Mouse (Mus musculus) lung, postnatal 0 days (tissue): ENCODE results near the gene Rps18. TPM values are rescaled to one million over a fixed set of nuclear protein-coding genes. Genes with fewer than 3 reads are reported as not detected.
A peak's percentile ranks its signal among the peaks of the same experiment; 100 is the strongest.

Source experiments
- ATAC-seq: fragments of 200-750 bp; cut with Nextera tagmentation; 2 replicates; pipeline ENCODE4 v1.8.0; 2017; ENCODE audit warnings: moderate library complexity
- DNase-seq: peaks from one replicate; pipeline ENCODE4 v3.0.0-alpha.2; 2016; ENCODE audit warnings: low spot score
- H3K27ac ChIP-seq: fragments of 300-500 bp; sonication (generic); 2 replicates; pipeline ENCODE4 v1.5.1; 2014; ENCODE audit warnings: antibody characterized with exemption, mild to moderate bottlenecking, low read length, mixed read lengths
- H3K27me3 ChIP-seq: fragments of 300-500 bp; sonication (generic); replicated peaks from 2 replicates; pipeline ENCODE4 v1.6.1; 2014; ENCODE audit warnings: low read length, mixed read lengths; ENCODE audit not compliant: insufficient read depth
- H3K36me3 ChIP-seq: fragments of 300-500 bp; sonication (generic); 2 replicates; pipeline ENCODE4 v1.6.1; 2014; ENCODE audit warnings: low read length, mixed read lengths; ENCODE audit not compliant: insufficient read depth
- H3K4me1 ChIP-seq: fragments of 300-500 bp; sonication (generic); 2 replicates; pipeline ENCODE4 v1.6.1; 2014; ENCODE audit warnings: antibody characterized with exemption, low read depth, low read length, mixed read lengths; ENCODE audit not compliant: insufficient read depth
- H3K4me2 ChIP-seq: fragments of 300-500 bp; sonication (generic); replicated peaks from 2 replicates; pipeline ENCODE4 v1.6.1; 2014; ENCODE audit warnings: low read depth, mild to moderate bottlenecking, low read length, moderate library complexity, mixed read lengths
- H3K4me3 ChIP-seq: fragments of 300-500 bp; sonication (generic); 2 replicates; pipeline ENCODE4 v1.5.1; 2014; ENCODE audit warnings: low read depth, low read length
- H3K9ac ChIP-seq: fragments of 300-500 bp; sonication (generic); replicated peaks from 2 replicates; pipeline ENCODE4 v1.6.1; 2014; ENCODE audit warnings: low read depth, mild to moderate bottlenecking
- H3K9me3 ChIP-seq: fragments of 300-500 bp; sonication (generic); 2 replicates; pipeline ENCODE4 v1.6.1; 2016; ENCODE audit warnings: low read length, mixed read lengths
- CTCF ChIP-seq: IDR thresholded peaks from 2 replicates; pipeline ENCODE4 v1.5.1; 2016; ENCODE audit warnings: antibody characterized with exemption, mild to moderate bottlenecking
- EP300 ChIP-seq: IDR thresholded peaks from 2 replicates; pipeline ENCODE4 v1.6.1; 2016; ENCODE audit warnings: antibody characterized with exemption, mild to moderate bottlenecking, control low read depth
- WGBS: fragments of 180-500 bp; shearing (Covaris S2); extraction: QIAGEN DNeasy Blood & Tissue Kit; methylation state at CpG from one replicate; pipeline ENCODE4 v1.1.7; 2014; 5-methylcytosine and 5-hydroxymethylcytosine counted together
- polyA plus RNA-seq: library from polyadenylated mRNA; unstranded; fragments of >200 nt; fragmentation: Nextera tagmentation; extraction: Ambion mirVana; gene quantifications from 2 replicates; pipeline ENCODE4 v1.2.1, GENCODE M21; 2015

The Rps18 gene
- polyA plus RNA-seq, 1 experiment from 2014 or later: 1,435 TPM

DNA sequence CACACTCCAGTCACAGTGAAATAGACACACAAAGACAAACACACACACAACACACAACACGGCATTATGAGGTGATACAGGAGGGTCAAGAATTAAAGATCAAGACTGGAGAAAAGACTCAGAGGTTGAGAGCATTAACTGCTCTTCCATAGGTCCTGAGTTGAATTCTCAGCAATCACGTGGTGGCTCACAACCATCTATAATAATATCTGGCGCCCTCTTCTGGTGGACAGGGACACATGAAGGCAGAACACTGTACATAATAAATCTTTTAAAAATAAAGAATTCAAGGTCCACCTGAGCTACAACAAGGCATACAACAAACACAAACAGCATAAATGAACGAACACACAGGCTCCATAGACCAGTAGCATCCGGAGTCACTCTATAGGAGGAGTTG is 13.1 kb upstream of the Rps18 start:
- Histone ChIP-seq H3K4me2 (no peak overlapping the region), H3K4me1 (no peaks in the 10 kb centered on the region), H3K27ac (no peak overlapping the region), H3K9ac (no peak overlapping the region), H3K36me3 (no peaks in the 10 kb centered on the region), H3K4me3 (no peak overlapping the region), H3K9me3 (no peaks in the 10 kb centered on the region), H3K27me3 (no peaks in the 10 kb centered on the region)
- peak; percentile 76 for ATAC-seq
- 26% methylated on average over 5 of the region's 5 CpGs for WGBS
- DNase-seq: peak; percentile 78
- TF ChIP-seq EP300: no peak
- peak; percentile 61 for TF ChIP-seq CTCF

GRCm38 (mm10) chr17:33968489-33968888 is 12.7 kb upstream of the Rps18 start:
- Histone ChIP-seq H3K36me3 (no peaks in the 10 kb centered on the region), H3K4me2 (no peak overlapping the region), H3K27ac (no peak overlapping the region), H3K27me3 (no peaks in the 10 kb centered on the region), H3K4me1 (no peaks in the 10 kb centered on the region), H3K4me3 (no peak overlapping the region), H3K9me3 (no peaks in the 10 kb centered on the region), H3K9ac (no peak overlapping the region)
- 5% methylated on average over 9 of the region's 9 CpGs for WGBS
- TF ChIP-seq CTCF: peak; percentile 93
- no peak for TF ChIP-seq EP300
- peak; percentile 85 for ATAC-seq
- peak; percentile 83 for DNase-seq

- no peaks in the 10 kb centered on the region for H3K27me3 ChIP-seq
- no peak overlapping the region for H3K4me2 ChIP-seq
- H3K27ac ChIP-seq: no peak overlapping the region
- DNase-seq: no peak
- no peak overlapping the region for H3K9ac ChIP-seq
- 75% methylated on average over 16 of the region's 16 CpGs for WGBS
- TF ChIP-seq EP300: no peak
- TF ChIP-seq CTCF: no peak
- no peak for ATAC-seq
- peaks cover 8% of the 10 kb centered on the region; the same call in 1 of the 2 replicates for H3K36me3 ChIP-seq
- H3K9me3 ChIP-seq: no peaks in the 10 kb centered on the region
- H3K4me1 ChIP-seq: no peaks in the 10 kb centered on the region
- no peak overlapping the region for H3K4me3 ChIP-seq
Observed at GRCm38 (mm10) chr17:33965846-33966550, 10.2 kb upstream of the Rps18 start.

GRCm38 (mm10) chr17:33965082-33965845 is 9.5 kb upstream of the Rps18 start:
- Histone ChIP-seq H3K36me3 (peaks cover 8% of the 10 kb centered on the region; the same call in 1 of the 2 replicates), H3K27me3 (no peaks in the 10 kb centered on the region), H3K4me2 (no peak overlapping the region), H3K4me3 (no peak overlapping the region), H3K9me3 (no peaks in the 10 kb centered on the region), H3K27ac (no peak overlapping the region), H3K9ac (no peak overlapping the region), H3K4me1 (no peaks in the 10 kb centered on the region)
- DNase-seq (no peak), ATAC-seq (no peak)
- no peak for TF ChIP-seq EP300
- TF ChIP-seq CTCF: no peak
- 89% methylated on average over 17 of the region's 17 CpGs for WGBS

GRCm38 (mm10) chr17:33962876-33963275 is 7.1 kb upstream of the Rps18 start:
- ATAC-seq (no peak), DNase-seq (no peak)
- Histone ChIP-seq H3K27me3 (no peaks in the 10 kb centered on the region), H3K9ac (no peak overlapping the region), H3K4me1 (no peaks in the 10 kb centered on the region), H3K36me3 (peaks cover 8% of the 10 kb centered on the region; the same call in 1 of the 2 replicates), H3K4me2 (no peak overlapping the region), H3K4me3 (no peak overlapping the region), H3K27ac (no peak overlapping the region), H3K9me3 (no peaks in the 10 kb centered on the region)
- TF ChIP-seq CTCF (no peak), EP300 (no peak)
- 95% methylated on average over 7 of the region's 7 CpGs for WGBS

GRCm38 (mm10) chr17:33959948-33960347 is 4.1 kb upstream of the Rps18 start:
- no peak overlapping the region for H3K9ac ChIP-seq

More at GRCm38 (mm10) chr17:33959948-33960347, 4.1 kb upstream of the Rps18 start:
- 93% methylated on average over 15 of the region's 15 CpGs for WGBS
- Histone ChIP-seq H3K4me2 (no peak overlapping the region), H3K36me3 (peaks cover 8% of the 10 kb centered on the region; the same call in 1 of the 2 replicates), H3K27me3 (no peaks in the 10 kb centered on the region), H3K27ac (no peak overlapping the region), H3K4me3 (no peak overlapping the region), H3K4me1 (no peaks in the 10 kb centered on the region), H3K9me3 (no peaks in the 10 kb centered on the region)
- ATAC-seq (no peak), DNase-seq (peak; percentile 3)
- TF ChIP-seq EP300: no peak
